Mouse (Mus musculus) ES-Bruce4 (cell line): ENCODE measurements around the gene Epha2.

Experiments used
- CTCF ChIP-seq: IDR thresholded peaks from one replicate; pipeline ENCODE4 v1.8.1; 2011; ENCODE audit warnings: low read depth, low read length
- EP300 ChIP-seq: IDR thresholded peaks from 2 replicates; pipeline ENCODE4 v1.6.1; 2011; ENCODE audit warnings: low read depth, low read length; ENCODE audit not compliant: insufficient read depth
- POLR2A ChIP-seq: IDR thresholded peaks from one replicate; pipeline ENCODE4 v1.8.1; 2011; ENCODE audit warnings: low read length; ENCODE audit not compliant: insufficient read depth

- TF ChIP-seq CTCF, result no peak
- peak; percentile 94 for TF ChIP-seq POLR2A
- 0 out of 2 replicates have a peak, but pooled peaks have one; percentile 17 for TF ChIP-seq EP300
Observed at GRCm38 (mm10) chr4:141301116-141301553, at the start of gene Epha2.
